Mouse (Mus musculus) intestine, postnatal 0 days (tissue): ENCODE results near the gene Olfr706. TPM values are rescaled to one million over a fixed set of nuclear protein-coding genes. Genes with fewer than 3 reads are reported as not detected.

Experiments
- ATAC-seq: fragments of 200-750 bp; cut with Nextera tagmentation; 2 replicates; pipeline ENCODE4 v1.8.0; 2017; ENCODE audit warnings: mild to moderate bottlenecking, moderate TSS enrichment, moderate library complexity
- H3K27ac ChIP-seq: fragments of 300-500 bp; sonication (generic); 2 replicates; pipeline ENCODE4 v1.5.1; 2014; ENCODE audit warnings: mild to moderate bottlenecking, low read depth, low read length, moderate library complexity
- H3K27me3 ChIP-seq: fragments of 300-500 bp; sonication (generic); replicated peaks from 2 replicates; pipeline ENCODE4 v1.6.1; 2014; ENCODE audit warnings: low read length, mixed read lengths; ENCODE audit not compliant: control insufficient read depth, insufficient read depth
- H3K36me3 ChIP-seq: fragments of 300-500 bp; sonication (generic); 2 replicates; pipeline ENCODE4 v1.6.1; 2014; ENCODE audit warnings: mild to moderate bottlenecking, moderate library complexity; ENCODE audit not compliant: control insufficient read depth, insufficient read depth
- H3K4me1 ChIP-seq: fragments of 300-500 bp; sonication (generic); replicated peaks from 2 replicates; pipeline ENCODE4 v1.6.1; 2014; ENCODE audit warnings: antibody characterized with exemption, low read length, mixed read lengths; ENCODE audit not compliant: control insufficient read depth, insufficient read depth
- H3K4me2 ChIP-seq: fragments of 300-500 bp; sonication (generic); replicated peaks from 2 replicates; pipeline ENCODE4 v1.6.1; 2014; ENCODE audit warnings: low read depth, mild to moderate bottlenecking, moderate library complexity
- H3K4me3 ChIP-seq: fragments of 300-500 bp; sonication (generic); 2 replicates; pipeline ENCODE4 v1.5.1; 2014; ENCODE audit warnings: low read depth, low read length
- H3K9ac ChIP-seq: fragments of 300-500 bp; sonication (generic); 2 replicates; pipeline ENCODE4 v1.6.1; 2014; ENCODE audit warnings: mild to moderate bottlenecking, low read depth, low read length
- H3K9me3 ChIP-seq: fragments of 300-500 bp; sonication (generic); 2 replicates; pipeline ENCODE4 v1.6.1; 2016; ENCODE audit warnings: mixed run types; ENCODE audit not compliant: control insufficient read depth
- CTCF ChIP-seq: sonication (generic); IDR thresholded peaks from 2 replicates; pipeline ENCODE4 v1.5.1; 2016; ENCODE audit warnings: low read depth, mild to moderate bottlenecking, control low read depth, antibody characterized with exemption, moderate library complexity
- WGBS: fragments of 180-500 bp; shearing (Covaris S2); extraction: QIAGEN DNeasy Blood & Tissue Kit; methylation state at CpG from one replicate; pipeline ENCODE4 v1.1.7; 2014; 5-methylcytosine and 5-hydroxymethylcytosine counted together
- polyA plus RNA-seq: library from polyadenylated mRNA; unstranded; fragments of >200 nt; fragmentation: Nextera tagmentation; extraction: Ambion mirVana; gene quantifications from 2 replicates; pipeline ENCODE4 v1.2.1, GENCODE M21; 2015

Gene Olfr706
- polyA plus RNA-seq, 1 experiment from 2014 or later = not detected

DNA sequence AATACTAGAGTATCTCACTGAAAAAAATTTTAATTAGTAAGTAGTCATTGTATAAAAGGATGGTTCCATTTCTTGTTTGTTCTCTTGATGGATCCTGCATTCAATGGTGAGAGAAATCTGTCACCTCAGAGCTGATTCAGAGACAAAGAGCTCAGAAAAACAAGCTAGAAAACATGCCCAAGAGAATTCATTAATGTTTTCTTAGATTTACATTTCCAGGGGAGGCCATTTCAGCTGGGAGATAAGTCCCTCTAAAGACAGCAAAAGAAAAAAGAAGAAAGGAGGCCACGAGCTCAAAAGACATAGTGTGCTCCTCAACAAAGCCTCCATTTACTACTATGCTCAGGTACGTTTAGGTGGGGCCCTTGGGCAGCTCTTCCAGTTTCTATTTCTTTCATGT, 44.9 kb downstream of the Olfr706 start, which contains the start of gene Olfr703:
Gene Olfr703, plus strand, starts transcription at position 301 of the 400 bp plus-strand sequence.
- WGBS = 56% methylated on average over 2 of the region's 2 CpGs
- Histone ChIP-seq H3K4me2 (no peak within 1 kb of the TSS), H3K4me1 (no peaks in the 10 kb centered on the region), H3K36me3 (no peaks in the 10 kb centered on the region), H3K9ac (no peak within 1 kb of the TSS), H3K4me3 (no peak within 1 kb of the TSS), H3K9me3 (no peaks in the 10 kb centered on the region), H3K27ac (no peak within 1 kb of the TSS), H3K27me3 (no peaks in the 10 kb centered on the region)
- no peak for TF ChIP-seq CTCF
- ATAC-seq = no peak

- ATAC-seq = no peak
- Histone ChIP-seq H3K9ac (no peak within 1 kb of the TSS), H3K9me3 (no peaks in the 10 kb centered on the region), H3K36me3 (no peaks in the 10 kb centered on the region), H3K27me3 (no peaks in the 10 kb centered on the region), H3K4me1 (no peaks in the 10 kb centered on the region), H3K4me2 (no peak within 1 kb of the TSS), H3K27ac (no peak within 1 kb of the TSS), H3K4me3 (no peak within 1 kb of the TSS)
- no peak for TF ChIP-seq CTCF
Observed at GRCm38 (mm10) chr7:106833793-106834192, 54.2 kb downstream of the Olfr706 start, which contains the start of gene Olfr702. Olfr702 (minus strand) TSS chr7:106833893.

Other genes with a start within 250 kb of the Olfr706 start
- gene Olfr693, start 207.6 kb downstream of the Olfr706 start, polyA plus RNA-seq = not detected in 2 replicates
- gene Olfr694, start 196.3 kb downstream of the Olfr706 start, polyA plus RNA-seq = not detected in 2 replicates
- not detected in 2 replicates for gene Olfr695, start 171.8 kb downstream of the Olfr706 start, polyA plus RNA-seq
- not detected in 2 replicates for gene Olfr697, start 145.7 kb downstream of the Olfr706 start, polyA plus RNA-seq
- not detected in 2 replicates for gene Olfr698, start 132.8 kb downstream of the Olfr706 start, polyA plus RNA-seq
- not detected in 2 replicates for gene Olfr699, start 95.0 kb downstream of the Olfr706 start, polyA plus RNA-seq
- gene Olfr700, start 79.3 kb downstream of the Olfr706 start, polyA plus RNA-seq = not detected in 2 replicates
- not detected in 2 replicates for gene Olfr701, start 74.0 kb downstream of the Olfr706 start, polyA plus RNA-seq
- gene Olfr702, start 54.3 kb downstream of the Olfr706 start, polyA plus RNA-seq = not detected in 2 replicates
- not detected in 2 replicates for gene Olfr703, start 44.8 kb downstream of the Olfr706 start, polyA plus RNA-seq
- not detected in 2 replicates for gene Olfr704, start 25.0 kb downstream of the Olfr706 start, polyA plus RNA-seq
- gene Olfr705, start 11.3 kb downstream of the Olfr706 start, polyA plus RNA-seq = not detected in 2 replicates
- gene Olfr707, start 13.1 kb upstream of the Olfr706 start, polyA plus RNA-seq = not detected in 2 replicates
- gene Olfr1532-ps1, start 19.8 kb upstream of the Olfr706 start, polyA plus RNA-seq = not detected in 2 replicates
- not detected in 2 replicates for gene Olfr709-ps1, start 44.1 kb upstream of the Olfr706 start, polyA plus RNA-seq
- gene Olfr710, start 60.1 kb upstream of the Olfr706 start, polyA plus RNA-seq = not detected in 2 replicates
- not detected in 2 replicates for gene Olfr6, start 75.8 kb upstream of the Olfr706 start, polyA plus RNA-seq
- not detected in 2 replicates for gene Olfr711, start 87.3 kb upstream of the Olfr706 start, polyA plus RNA-seq
- gene Olfr2, start 117.9 kb upstream of the Olfr706 start, polyA plus RNA-seq = not detected in 2 replicates
- not detected in 2 replicates for gene Olfr713, start 143.0 kb upstream of the Olfr706 start, polyA plus RNA-seq
- not detected in 2 replicates for gene Olfr714, start 182.8 kb upstream of the Olfr706 start, polyA plus RNA-seq
- gene Olfr17, start 205.1 kb upstream of the Olfr706 start, polyA plus RNA-seq = not detected in 2 replicates
- gene Olfr715b, start 222.2 kb upstream of the Olfr706 start, polyA plus RNA-seq = not detected in 2 replicates
- gene Olfr715, start 242.9 kb upstream of the Olfr706 start, polyA plus RNA-seq = not detected in 2 replicates